Mouse (Mus musculus) liver, adult (tissue): ENCODE measurements around the gene 1700088E04Rik.

ENCODE experiments used
- GATA4 ChIP-seq: IDR thresholded peaks from 2 replicates; pipeline ENCODE4 v1.6.1; 2014; ENCODE audit warnings: mild to moderate bottlenecking, low read length; ENCODE audit not compliant: insufficient replicate concordance

1700088E04Rik gene

DNA sequence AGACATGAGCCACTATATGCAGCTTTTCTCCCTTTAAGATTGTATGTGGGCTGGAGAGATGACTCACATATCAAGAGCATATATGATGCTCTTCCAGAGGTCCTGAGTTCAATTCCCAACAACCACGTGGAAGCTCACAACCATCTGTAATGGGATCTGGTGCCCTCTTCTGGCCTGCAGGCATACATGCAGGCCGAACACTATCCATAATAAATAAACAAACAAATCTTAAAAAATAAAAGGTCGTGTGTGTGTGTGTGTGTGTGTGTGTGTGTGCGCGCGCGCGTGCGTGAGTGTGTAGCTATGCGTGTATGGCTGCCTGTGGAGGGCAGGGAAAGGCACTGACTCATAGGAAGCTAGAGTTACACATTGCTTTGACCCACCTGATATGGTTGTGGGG, 1.4 kb downstream of the 1700088E04Rik start:
- no peak for TF ChIP-seq GATA4

DNA sequence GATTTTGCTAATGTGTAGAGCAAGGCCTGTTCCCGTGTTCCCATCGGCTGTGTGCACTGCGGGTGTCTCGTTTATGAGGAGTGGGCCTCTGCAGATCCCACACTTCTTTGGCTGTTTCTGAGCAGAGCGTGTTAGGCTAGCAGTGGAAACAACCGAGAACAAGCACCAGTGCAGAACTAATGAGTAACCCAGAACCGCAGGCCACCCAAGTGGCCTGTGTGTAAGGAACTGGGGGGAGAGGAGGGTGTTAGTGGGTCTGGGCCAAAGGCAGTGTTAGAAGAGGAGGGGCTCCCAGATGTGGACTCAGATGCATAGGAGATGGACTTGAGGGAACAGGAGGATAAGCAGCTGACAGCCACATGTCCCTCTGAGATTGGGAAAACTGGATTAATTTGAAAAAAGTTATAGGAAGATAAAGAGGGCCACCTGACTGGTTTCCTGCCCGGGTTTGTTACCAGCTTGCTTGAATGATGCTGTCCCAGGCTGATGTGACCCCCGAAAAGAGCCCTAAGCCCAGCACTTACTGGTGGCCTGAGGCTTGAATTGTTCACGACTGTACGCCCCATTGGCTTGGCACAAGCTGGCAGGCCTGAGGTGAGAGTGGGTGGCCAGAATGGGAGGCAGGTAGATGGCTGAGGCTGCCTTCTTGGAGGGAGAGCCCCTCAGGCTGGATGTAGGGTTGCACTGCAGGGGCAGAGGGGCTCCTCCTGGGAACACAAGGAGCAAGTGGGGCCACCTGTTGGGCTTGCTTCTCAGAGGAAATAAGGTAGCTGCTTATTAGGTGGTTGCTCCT, 5.1 kb downstream of the 1700088E04Rik start:
- no peak for TF ChIP-seq GATA4

- TF ChIP-seq GATA4, result no peak
Measured at GRCm38 (mm10) chr15:79135332-79135731, 5.7 kb downstream of the 1700088E04Rik start.

GRCm38 (mm10) chr15:79134496-79135270, 6.4 kb downstream of the 1700088E04Rik start:
- TF ChIP-seq GATA4, result no peak

GRCm38 (mm10) chr15:79133191-79133661, 7.8 kb downstream of the 1700088E04Rik start:
- TF ChIP-seq GATA4, result no peak

DNA sequence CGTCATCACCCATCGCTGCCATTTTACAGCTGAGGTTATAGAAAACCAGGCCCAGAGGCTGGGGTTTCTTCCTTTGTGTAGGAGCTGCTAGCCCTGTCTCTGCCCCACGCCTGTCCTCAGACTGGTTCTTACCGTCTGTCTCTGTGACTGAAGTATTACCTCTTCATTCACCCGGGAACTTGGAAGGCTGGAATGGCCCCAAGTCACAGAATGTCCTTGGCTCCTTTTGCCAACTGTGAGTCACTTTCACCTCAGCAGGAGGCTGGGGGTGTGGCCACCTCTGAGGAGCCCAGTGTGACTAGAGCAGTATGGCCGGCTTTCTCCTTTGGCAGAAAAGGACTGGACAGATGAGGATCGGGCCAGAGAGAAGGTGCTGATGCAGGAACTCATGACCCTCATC, 9.6 kb downstream of the 1700088E04Rik start:
- TF ChIP-seq GATA4, result no peak

GRCm38 (mm10) chr15:79130782-79131181, 10.3 kb downstream of the 1700088E04Rik start:
- no peak for TF ChIP-seq GATA4

GRCm38 (mm10) chr15:79129311-79129710, 11.7 kb downstream of the 1700088E04Rik start:
- no peak for TF ChIP-seq GATA4

- no peak for TF ChIP-seq GATA4
Measured at GRCm38 (mm10) chr15:79128208-79128607, 12.8 kb downstream of the 1700088E04Rik start.

- no peak for TF ChIP-seq GATA4
Measured at GRCm38 (mm10) chr15:79127101-79127500, 14.0 kb downstream of the 1700088E04Rik start.

DNA sequence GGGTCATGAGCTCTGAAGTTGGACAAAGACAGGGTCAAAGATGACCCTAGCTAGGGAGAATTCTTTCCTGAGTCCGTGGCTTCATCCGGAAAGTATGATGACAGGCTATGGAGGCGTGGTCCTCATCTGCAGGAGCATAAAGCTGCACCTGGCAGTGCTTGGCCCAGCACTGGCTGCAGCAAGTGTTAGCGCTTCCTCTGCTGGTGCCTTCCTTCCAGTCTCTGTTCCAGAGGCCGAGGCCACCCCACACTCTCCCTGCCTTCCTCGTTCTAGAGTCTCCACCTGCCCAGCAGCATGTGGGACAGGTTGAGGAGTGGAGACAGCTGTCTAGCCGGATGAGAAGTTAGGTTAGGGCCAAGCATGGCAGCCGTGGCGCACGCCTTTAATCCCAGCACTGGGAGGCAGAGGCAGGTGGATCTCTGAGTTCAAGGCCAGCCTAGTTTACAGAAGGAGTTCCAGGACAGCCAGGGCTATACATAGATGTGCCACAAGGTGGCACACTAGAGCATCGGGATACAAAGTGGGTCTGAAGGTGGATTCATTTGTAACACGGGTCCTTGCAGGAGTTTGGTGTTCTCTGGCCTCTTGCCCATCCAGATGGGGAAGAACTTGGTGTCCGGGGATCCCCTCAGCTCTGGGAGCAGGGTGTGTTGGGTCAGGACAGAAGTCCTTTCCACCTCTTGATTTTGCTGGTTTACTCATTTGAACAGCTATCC, 14.7 kb downstream of the 1700088E04Rik start:
- TF ChIP-seq GATA4, result no peak

GRCm38 (mm10) chr15:79124331-79124875, 16.6 kb downstream of the 1700088E04Rik start:
- no peak for TF ChIP-seq GATA4

DNA sequence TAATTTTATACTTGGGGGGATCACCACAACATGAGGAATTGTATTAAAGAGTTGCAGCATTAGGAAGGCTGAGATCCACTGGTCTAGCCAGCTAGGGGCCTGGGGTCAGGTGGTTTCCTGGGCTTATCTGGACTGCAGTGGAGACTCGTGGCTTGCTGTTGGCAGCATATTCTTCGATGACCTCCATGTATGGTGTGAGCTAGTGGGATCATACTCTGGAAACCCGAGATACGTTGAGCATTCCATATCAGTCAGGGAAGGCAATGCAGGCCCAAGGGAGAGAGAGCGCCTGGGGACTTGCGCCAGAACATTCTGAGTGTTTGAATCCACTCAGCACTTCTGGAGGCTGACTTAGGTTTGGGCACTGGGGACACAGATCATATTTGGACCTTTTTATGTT, 17.3 kb downstream of the 1700088E04Rik start:
- no peak for TF ChIP-seq GATA4

DNA sequence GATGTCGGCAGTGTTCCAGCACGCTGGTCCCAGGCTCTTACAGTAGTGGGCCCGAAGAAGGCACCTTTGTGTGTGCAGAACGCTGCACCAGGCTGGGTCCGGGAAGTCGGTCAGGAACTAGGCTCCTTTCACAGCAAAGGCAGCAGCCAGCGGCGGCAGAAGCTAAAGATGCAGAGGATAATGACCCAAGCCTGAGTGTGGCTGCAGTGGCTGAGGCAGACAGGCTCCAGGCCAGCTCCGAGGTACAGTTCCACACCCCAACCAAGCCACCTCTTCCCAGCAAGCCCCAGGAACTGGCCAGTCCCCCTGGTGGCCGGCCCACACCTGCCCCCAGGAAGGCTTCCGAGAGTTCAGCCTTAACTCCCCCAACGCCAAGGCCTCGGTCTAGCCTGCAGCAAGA, 18.5 kb downstream of the 1700088E04Rik start:
- TF ChIP-seq GATA4, result no peak

DNA sequence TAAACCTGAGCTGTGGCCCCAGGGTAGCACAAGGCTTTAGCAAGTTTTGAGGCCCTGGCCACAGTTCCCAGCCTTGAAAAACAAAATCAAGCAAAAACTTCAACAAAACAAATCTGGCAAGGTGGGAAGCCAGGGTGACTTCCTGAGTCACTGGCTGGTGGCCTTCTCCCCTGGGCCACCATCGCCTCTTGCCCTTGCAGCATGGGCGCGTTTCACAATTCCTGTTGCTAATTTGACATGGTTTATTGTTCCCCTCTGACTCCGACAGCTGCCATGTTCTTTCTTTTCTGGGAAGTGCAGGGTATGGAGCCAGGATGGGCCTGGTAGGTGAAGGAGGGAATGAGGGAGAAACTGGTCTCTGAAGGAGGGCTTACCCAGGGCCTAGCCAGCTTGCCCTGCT, 18.9 kb downstream of the 1700088E04Rik start:
- no peak for TF ChIP-seq GATA4
